Mouse (Mus musculus): ENCODE data around the gene Spib.
A peak's percentile ranks its signal among the peaks of the same experiment; 100 is the strongest.

The Spib gene

DNA sequence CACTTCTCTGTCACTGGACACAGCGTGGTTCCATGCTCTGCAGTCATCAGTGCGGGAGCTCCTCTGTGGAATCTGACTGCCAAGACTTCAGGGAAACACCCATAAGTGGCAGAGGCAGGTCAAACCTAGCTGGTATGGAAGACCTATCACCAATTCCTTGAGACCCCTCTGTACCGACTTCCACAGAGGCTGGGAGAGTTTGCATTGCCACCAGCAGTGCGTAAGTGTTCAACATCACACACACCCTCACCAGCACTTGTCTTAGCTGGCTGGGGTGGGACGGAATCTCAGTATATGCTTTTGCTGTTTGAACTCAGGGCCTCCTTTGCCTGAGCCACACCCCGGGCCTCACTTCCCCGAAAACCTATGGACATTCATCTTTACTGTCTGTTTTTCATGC, 43.9 kb downstream of the Spib start:
- DNase-seq (ENCODE audit: low spot score in 2 of 2), result peak in 1 of 2 experiments; percentile 0

- peak in 1 of 2 experiments; percentile 10 for DNase-seq (ENCODE audit: low spot score in 2 of 2)
Observed at GRCm38 (mm10) chr7:44486927-44487575, 44.8 kb downstream of the Spib start.

DNA sequence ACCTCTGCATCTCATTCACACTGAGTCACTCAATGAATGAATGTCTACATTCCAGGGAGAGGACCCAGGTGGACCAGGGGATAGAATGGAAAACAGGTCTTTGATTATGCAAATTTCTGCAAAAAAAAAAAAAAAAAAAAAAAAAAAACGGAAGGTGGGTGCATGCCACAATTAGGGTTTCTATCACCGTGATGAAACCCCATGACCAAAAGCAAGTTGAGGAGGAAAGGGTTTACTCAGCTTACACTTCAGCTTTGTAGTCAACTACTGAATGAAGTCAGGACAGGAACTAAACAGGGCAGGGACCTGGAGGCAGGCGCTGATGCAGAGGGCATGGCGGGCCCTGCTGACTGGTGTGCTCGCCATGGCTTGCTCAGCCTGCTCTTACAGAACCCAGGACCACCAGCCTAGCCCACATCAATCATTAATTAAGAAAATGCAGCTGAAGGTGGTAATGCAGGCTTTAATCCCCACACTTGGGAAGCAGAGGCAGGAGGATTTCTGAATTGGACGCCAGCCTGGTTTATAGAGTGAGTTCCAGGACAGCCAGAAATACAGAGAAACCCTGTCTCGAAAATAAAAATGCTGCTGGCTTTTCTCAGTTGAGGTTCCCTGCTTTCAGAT, 46.2 kb downstream of the Spib start:
- DNase-seq (ENCODE audit: low spot score in 2 of 2), result peak in 1 of 2 experiments; percentile 0

DNA sequence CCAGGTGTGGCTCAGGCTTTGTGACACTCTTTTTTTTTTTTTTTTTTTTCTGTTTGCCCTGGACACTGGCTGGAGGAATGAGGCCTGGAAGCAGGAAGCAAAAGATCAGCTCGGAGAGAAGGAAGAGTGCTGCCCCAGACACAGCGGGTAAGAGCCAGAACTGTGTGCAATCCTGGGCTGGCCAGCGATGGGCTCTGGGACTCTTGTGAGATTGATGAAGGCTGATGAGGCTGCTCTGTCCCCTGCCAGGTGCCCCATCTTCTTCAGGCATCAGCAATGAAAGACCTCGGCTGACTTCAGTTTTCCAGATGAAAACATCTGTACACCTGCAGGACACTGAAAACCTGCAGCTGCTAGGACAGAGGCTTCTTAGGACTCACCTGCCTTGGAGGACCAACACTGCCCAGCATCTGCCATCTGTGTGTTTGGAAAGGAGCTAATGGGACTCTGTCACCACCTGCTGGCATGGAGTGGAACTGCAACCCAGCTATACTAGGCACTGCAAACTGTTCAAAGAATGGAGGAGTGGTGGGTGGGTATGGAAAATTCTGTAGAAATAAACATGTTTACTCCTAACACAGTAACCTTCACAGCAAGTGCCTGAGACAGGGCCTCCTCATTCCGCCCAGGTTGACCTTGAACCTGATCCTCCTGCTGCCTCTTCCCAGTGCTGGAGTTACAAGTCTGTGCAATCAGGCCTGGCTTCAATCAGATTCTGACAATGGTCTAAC, 46.9 kb downstream of the Spib start:
- peak in 1 of 2 experiments; percentile 73 for DNase-seq (ENCODE audit: low spot score in 2 of 2)

- peak in 1 of 2 experiments; percentile 0 for DNase-seq (ENCODE audit: low spot score in 2 of 2)
Observed at GRCm38 (mm10) chr7:44484109-44484508, 47.8 kb downstream of the Spib start.

GRCm38 (mm10) chr7:44482836-44483435, 48.9 kb downstream of the Spib start:
- DNase-seq (ENCODE audit: low spot score in 2 of 2), result no peak

All from right cerebral cortex, postnatal 36 days (tissue).